Mouse (Mus musculus) liver, adult 2 months (tissue): ENCODE data around the gene Robo1.

Experiments used
- CTCF ChIP-seq: fragments of 200-500 bp; IDR thresholded peaks from 2 replicates; pipeline ENCODE4 v1.5.1; 2011; ENCODE audit warnings: low read depth, low read length, control low read depth
- POLR2A ChIP-seq: fragments of 200-500 bp; IDR thresholded peaks from 2 replicates; pipeline ENCODE4 v1.6.1; 2011; ENCODE audit warnings: low read length, control low read depth; ENCODE audit not compliant: insufficient read depth; ENCODE audit errors: extremely low read depth

GRCm38 (mm10) chr16:72470037-72470673 is 162.0 kb downstream of the Robo1 start:
- TF ChIP-seq CTCF (no peak), POLR2A (no peak)
